Mouse (Mus musculus): Measurements from ENCODE around the gene Sh3pxd2a. TPM values are rescaled to one million over a fixed set of nuclear protein-coding genes. Genes with fewer than 3 reads are reported as not detected.

The Sh3pxd2a gene
- polyA plus RNA-seq (2017; shearing (Covaris generic)), result 0.65 TPM

DNA sequence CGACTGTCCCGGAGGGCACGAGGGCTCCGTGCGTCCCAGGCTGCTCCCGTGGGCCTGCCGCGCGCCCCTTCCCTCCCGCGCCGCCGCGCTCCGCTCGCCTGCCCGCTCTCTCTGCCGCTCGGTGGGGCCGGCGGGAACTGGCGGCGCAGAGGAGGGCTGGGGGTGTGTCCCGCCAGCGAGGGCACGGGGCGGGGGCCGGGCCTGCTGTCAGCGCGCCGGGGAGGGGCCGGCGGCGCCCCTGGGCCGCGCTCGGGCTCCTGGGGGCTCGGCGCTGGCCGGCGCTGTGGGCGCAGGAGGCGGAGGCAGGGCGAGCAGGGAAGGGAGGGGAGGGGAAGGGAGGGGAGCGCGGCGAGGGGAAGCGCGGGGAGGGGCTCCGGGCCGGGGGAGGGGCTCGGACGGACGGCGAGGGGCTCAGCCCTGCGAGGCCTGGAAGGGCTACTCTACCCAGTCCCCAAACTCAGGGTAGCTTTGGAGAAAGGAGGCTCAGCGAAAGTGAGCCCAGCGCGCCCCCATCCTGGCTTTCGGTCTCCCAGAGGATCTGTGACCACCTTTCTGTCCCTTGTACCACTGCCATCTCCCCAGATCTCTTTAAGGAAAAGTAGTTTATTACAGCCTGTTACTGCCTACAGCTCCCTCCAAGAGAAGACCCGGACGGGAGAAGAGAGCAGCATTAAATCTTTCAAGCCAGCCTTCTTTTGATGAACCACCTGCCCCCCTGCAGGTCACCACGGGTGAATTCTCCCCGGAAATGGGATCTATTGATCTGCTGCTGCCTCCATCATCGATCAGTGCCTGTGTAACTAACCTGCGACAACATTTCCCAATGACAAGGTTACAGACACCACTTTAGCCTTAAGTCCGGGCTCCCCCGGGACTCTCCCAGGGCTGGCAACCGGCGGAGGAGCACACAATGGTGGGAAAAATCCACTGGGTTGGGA is at the start of gene Sh3pxd2a:
Gene Sh3pxd2a, minus strand, starts transcription at position 98 of the 938 bp plus-strand sequence.

Other genes with a start within 250 kb of the Sh3pxd2a start
- 37.0 TPM for gene Stn1, start 73.1 kb upstream of the Sh3pxd2a start, polyA plus RNA-seq (2017; shearing (Covaris generic))
- gene Slk, start 115.3 kb upstream of the Sh3pxd2a start, polyA plus RNA-seq (2017; shearing (Covaris generic)), result 11.9 TPM
- not detected for gene Col17a1, start 227.7 kb upstream of the Sh3pxd2a start, polyA plus RNA-seq (2017; shearing (Covaris generic))

Data from inflammation-experienced regulatory T-cells, adult 16 weeks (primary cell).